Mouse (Mus musculus) liver, embryonic 14.5 days (tissue): ENCODE results near the gene Uvrag.

Experiments
- CTCF ChIP-seq: IDR thresholded peaks from 2 replicates; pipeline ENCODE4 v1.5.1; 2016; ENCODE audit warnings: antibody characterized with exemption, low read depth, control low read depth
- EP300 ChIP-seq: IDR thresholded peaks from 2 replicates; pipeline ENCODE4 v1.6.1; 2016; ENCODE audit warnings: antibody characterized with exemption, low read depth

DNA sequence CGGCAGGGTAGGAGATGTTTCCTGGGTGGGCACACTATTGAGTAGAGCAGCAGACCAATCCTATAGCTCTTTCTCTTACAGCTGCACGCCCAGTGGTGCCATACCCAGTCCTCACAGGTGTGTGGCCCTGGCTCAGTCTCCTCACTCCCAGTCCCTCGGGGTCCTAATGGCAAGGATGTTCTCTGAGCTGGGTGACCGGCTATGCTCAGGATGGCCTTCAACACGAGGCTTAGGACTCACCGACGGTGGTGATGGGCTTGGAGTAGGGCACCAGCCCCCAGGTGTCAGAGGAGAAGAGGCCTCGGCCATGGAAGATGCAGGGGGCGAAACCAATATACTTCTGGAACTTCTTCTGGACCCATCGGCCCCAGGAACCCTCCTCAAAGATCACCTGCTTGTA lies 15.8 kb upstream of the Uvrag start:
- TF ChIP-seq CTCF (no peak), EP300 (no peak)
